Mouse (Mus musculus): ENCODE data around the gene Mad2l1. TPM values are rescaled to one million over a fixed set of nuclear protein-coding genes. Genes with fewer than 3 reads are reported as not detected.
A peak's percentile ranks its signal among the peaks of the same experiment; 100 is the strongest.

Gene Mad2l1
- polyA plus RNA-seq (2017; shearing (Covaris generic)): 10 to 100 TPM; 39.9 to 50.4 TPM

- ATAC-seq: peak; percentile 93
Observed at GRCm38 (mm10) chr6:66535028-66535862, at the start of gene Mad2l1. Gene Mad2l1 (plus strand): TSS chr6:66535390.

- no peak for ATAC-seq
Observed at GRCm38 (mm10) chr6:66493685-66494084, 41.5 kb upstream of the Mad2l1 start.

GRCm38 (mm10) chr6:66516368-66516767, 18.8 kb upstream of the Mad2l1 start:
- ATAC-seq: no peak

- no peak for ATAC-seq
Observed at GRCm38 (mm10) chr6:66528386-66528785, 6.8 kb upstream of the Mad2l1 start.

GRCm38 (mm10) chr6:66533241-66533640, 1.9 kb upstream of the Mad2l1 start:
- no peak for ATAC-seq

- no peak for ATAC-seq
Observed at GRCm38 (mm10) chr6:66534366-66534941, 736 bp upstream of the Mad2l1 start.

GRCm38 (mm10) chr6:66535966-66536365, 776 bp downstream of the Mad2l1 start:
- ATAC-seq: no peak

GRCm38 (mm10) chr6:66559996-66560395, 24.8 kb downstream of the Mad2l1 start, which contains the start of gene Vmn1r32:
Gene Vmn1r32 (minus strand): TSS chr6:66560096.
- ATAC-seq: no peak

GRCm38 (mm10) chr6:66595804-66596203, 60.6 kb downstream of the Mad2l1 start:
- ATAC-seq: no peak

Other genes starting within 250 kb of the Mad2l1 start
- not detected for gene Vmn1r32, start 24.7 kb downstream of the Mad2l1 start, polyA plus RNA-seq (2017; shearing (Covaris generic))
- gene Vmn1r33, start 82.9 kb downstream of the Mad2l1 start, polyA plus RNA-seq (2017; shearing (Covaris generic)): not detected
- not detected for gene Vmn1r34, start 108.5 kb downstream of the Mad2l1 start, polyA plus RNA-seq (2017; shearing (Covaris generic))
- not detected for gene Vmn1r35, start 150.5 kb downstream of the Mad2l1 start, polyA plus RNA-seq (2017; shearing (Covaris generic))
- not detected for gene Vmn1r36, start 183.8 kb downstream of the Mad2l1 start, polyA plus RNA-seq (2017; shearing (Covaris generic))
- not detected for gene Vmn1r37, start 194.0 kb downstream of the Mad2l1 start, polyA plus RNA-seq (2017; shearing (Covaris generic))
- gene Vmn1r38, start 247.2 kb downstream of the Mad2l1 start, polyA plus RNA-seq (2017; shearing (Covaris generic)): not detected